Mouse (Mus musculus) cerebellum, adult 2 months (tissue): Measurements from ENCODE around the gene Elmo1.

Experiments used
- CTCF ChIP-seq: fragments of 200-500 bp; IDR thresholded peaks from 2 replicates; pipeline ENCODE4 v1.5.1; 2011; ENCODE audit warnings: low read depth, mild to moderate bottlenecking, control low read depth, low read length, moderate library complexity, borderline replicate concordance; ENCODE audit not compliant: insufficient read depth
- POLR2A ChIP-seq: fragments of 200-500 bp; IDR thresholded peaks from 2 replicates; pipeline ENCODE4 v1.6.1; 2011; ENCODE audit warnings: low read length, control low read depth, borderline replicate concordance; ENCODE audit not compliant: insufficient read depth

DNA sequence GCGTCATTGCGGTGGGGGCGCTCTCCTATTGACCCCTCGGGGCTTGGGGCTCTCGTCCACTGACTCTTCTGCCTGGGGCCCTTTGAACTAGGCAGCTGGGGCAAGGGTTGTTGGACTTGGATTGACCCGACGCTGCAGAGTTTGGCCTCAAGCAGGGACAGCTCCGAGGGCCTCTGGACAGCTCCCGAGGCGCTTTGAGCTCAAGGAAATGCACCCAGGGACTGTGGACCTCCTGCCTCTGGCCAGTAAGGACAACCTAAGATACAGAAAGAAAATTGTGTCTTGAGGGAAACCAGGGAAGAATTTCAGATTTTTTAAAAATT, 1.2 kb downstream of the Elmo1 start:
- TF ChIP-seq CTCF (no peak), POLR2A (no peak)
